Mouse (Mus musculus) forebrain, embryonic 14.5 days (tissue): Measurements from ENCODE around the gene Thoc7. TPM values are rescaled to one million over a fixed set of nuclear protein-coding genes. Genes with fewer than 3 reads are reported as not detected.

Experiments used
- ATAC-seq: fragments of 200-750 bp; cut with Nextera tagmentation; 2 replicates; pipeline ENCODE4 v1.8.0; 2017; ENCODE audit warnings: mild to moderate bottlenecking, moderate library complexity
- DNase-seq: peaks from one replicate; pipeline ENCODE4 v3.0.0-alpha.2; 2015; ENCODE audit warnings: low spot score
- H3K27ac ChIP-seq: fragments of 300-500 bp; sonication (generic); 2 replicates; pipeline ENCODE4 v1.5.1; 2014; ENCODE audit warnings: low read depth, mild to moderate bottlenecking, control low read depth, low read length, moderate library complexity
- H3K27me3 ChIP-seq: fragments of 300-500 bp; sonication (generic); replicated peaks from 2 replicates; pipeline ENCODE4 v1.6.1; 2014; ENCODE audit warnings: low read length, control low read depth, mixed read lengths; ENCODE audit not compliant: control insufficient read depth, insufficient read depth
- H3K36me3 ChIP-seq: fragments of 300-500 bp; sonication (generic); 2 replicates; pipeline ENCODE4 v1.6.1; 2014; ENCODE audit warnings: low read length, control low read depth; ENCODE audit not compliant: control insufficient read depth, insufficient read depth
- H3K4me1 ChIP-seq: fragments of 300-500 bp; sonication (generic); 2 replicates; pipeline ENCODE4 v1.6.1; 2014; ENCODE audit warnings: antibody characterized with exemption, low read length, control low read depth; ENCODE audit not compliant: control insufficient read depth, insufficient read depth
- H3K4me2 ChIP-seq: fragments of 300-500 bp; sonication (generic); 2 replicates; pipeline ENCODE4 v1.6.1; 2014; ENCODE audit warnings: mild to moderate bottlenecking, control low read depth, low read length
- H3K4me3 ChIP-seq: fragments of 300-500 bp; sonication (generic); 2 replicates; pipeline ENCODE4 v1.5.1; 2014; ENCODE audit warnings: low read depth, low read length, control low read depth
- H3K9ac ChIP-seq: fragments of 300-500 bp; sonication (generic); 2 replicates; pipeline ENCODE4 v1.6.1; 2014; ENCODE audit warnings: mild to moderate bottlenecking, low read length, control low read depth, moderate library complexity
- H3K9me3 ChIP-seq: fragments of 300-500 bp; sonication (generic); replicated peaks from 2 replicates; pipeline ENCODE4 v1.6.1; 2016; ENCODE audit warnings: low read length, control low read depth, mixed read lengths; ENCODE audit not compliant: control insufficient read depth
- WGBS: fragments of 180-500 bp; shearing (Covaris S2); extraction: QIAGEN DNeasy Blood & Tissue Kit; methylation state at CpG from one replicate; pipeline ENCODE4 v1.1.7; 2014; 5-methylcytosine and 5-hydroxymethylcytosine counted together
- polyA plus RNA-seq: library from polyadenylated mRNA; unstranded; fragments of >200 nt; fragmentation: Nextera tagmentation; extraction: Ambion mirVana; gene quantifications from 2 replicates; pipeline ENCODE4 v1.2.1, GENCODE M21; 2014

The Thoc7 gene
- polyA plus RNA-seq, 1 experiment from 2014 or later = 217 TPM

DNA sequence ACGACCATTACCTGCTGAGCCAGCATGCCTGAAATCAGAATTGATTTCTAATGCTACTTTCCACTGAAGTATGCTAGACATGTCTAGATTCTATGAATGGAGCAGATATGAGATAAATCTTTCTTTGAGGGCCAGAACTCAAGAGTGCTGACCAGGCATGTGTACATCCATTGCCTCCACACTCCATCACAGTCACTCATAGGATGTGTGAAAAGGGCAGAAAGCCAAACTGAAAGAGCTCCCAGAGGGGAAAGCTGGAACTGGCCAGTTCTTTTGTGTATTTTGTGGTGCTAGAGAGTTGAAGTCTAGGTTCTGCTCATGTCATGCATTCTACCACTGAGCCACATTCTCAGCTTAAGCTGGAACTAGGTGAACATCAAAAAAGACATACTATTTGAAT is 15.8 kb upstream of the Thoc7 start:
- 75% methylated on average over 1 of the region's 1 CpGs for WGBS
- Histone ChIP-seq H3K27ac (no peak overlapping the region), H3K36me3 (no peaks in the 10 kb centered on the region), H3K9ac (no peak overlapping the region), H3K4me3 (no peak overlapping the region), H3K27me3 (no peaks in the 10 kb centered on the region), H3K4me1 (no peaks in the 10 kb centered on the region), H3K4me2 (no peak overlapping the region), H3K9me3 (no peaks in the 10 kb centered on the region)
- DNase-seq = no peak
- no peak for ATAC-seq

- H3K27me3 ChIP-seq = no peaks in the 10 kb centered on the region
- peak; percentile 10; the same call in 1 of the 2 replicates for ATAC-seq
- H3K36me3 ChIP-seq = no peaks in the 10 kb centered on the region
- no peak overlapping the region for H3K27ac ChIP-seq
- DNase-seq = peak; percentile 40
- H3K9me3 ChIP-seq = no peaks in the 10 kb centered on the region
- no peak overlapping the region for H3K4me3 ChIP-seq
- no peak overlapping the region for H3K9ac ChIP-seq
- 35% methylated on average over 6 of the region's 6 CpGs for WGBS
- peaks cover 6% of the 10 kb centered on the region; the same call in 1 of the 2 replicates for H3K4me1 ChIP-seq
- no peak overlapping the region for H3K4me2 ChIP-seq
Observed at GRCm38 (mm10) chr14:13971644-13972234, 10.1 kb upstream of the Thoc7 start.

DNA sequence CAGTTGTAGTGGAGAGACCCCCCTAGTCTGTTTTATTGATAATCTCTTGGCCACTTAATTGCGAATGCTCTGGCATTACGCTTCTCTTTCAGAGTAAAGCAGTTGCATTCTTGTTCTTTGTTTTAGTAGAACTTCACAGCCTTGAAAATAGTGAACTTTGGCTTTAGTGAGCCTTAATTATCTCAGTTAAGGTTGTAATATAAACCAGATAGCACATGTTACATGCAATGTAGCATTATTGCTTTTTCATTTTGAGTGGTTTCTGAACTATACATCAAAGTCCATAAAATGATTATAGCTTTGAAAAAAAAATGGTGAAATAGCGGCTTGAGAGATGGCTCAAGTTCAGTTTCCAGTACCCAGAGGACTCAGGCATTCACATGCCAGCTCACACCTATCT is 8.9 kb upstream of the Thoc7 start:
- no peak overlapping the region for H3K9ac ChIP-seq
- H3K27ac ChIP-seq = no peak overlapping the region
- H3K4me3 ChIP-seq = no peak overlapping the region
- WGBS = 58% methylated on average over 3 of the region's 3 CpGs
- H3K4me1 ChIP-seq = peaks cover 6% of the 10 kb centered on the region; the same call in 1 of the 2 replicates
- no peaks in the 10 kb centered on the region for H3K36me3 ChIP-seq
- H3K27me3 ChIP-seq = no peaks in the 10 kb centered on the region
- no peak for ATAC-seq
- H3K4me2 ChIP-seq = no peak overlapping the region
- H3K9me3 ChIP-seq = no peaks in the 10 kb centered on the region
- no peak for DNase-seq

DNA sequence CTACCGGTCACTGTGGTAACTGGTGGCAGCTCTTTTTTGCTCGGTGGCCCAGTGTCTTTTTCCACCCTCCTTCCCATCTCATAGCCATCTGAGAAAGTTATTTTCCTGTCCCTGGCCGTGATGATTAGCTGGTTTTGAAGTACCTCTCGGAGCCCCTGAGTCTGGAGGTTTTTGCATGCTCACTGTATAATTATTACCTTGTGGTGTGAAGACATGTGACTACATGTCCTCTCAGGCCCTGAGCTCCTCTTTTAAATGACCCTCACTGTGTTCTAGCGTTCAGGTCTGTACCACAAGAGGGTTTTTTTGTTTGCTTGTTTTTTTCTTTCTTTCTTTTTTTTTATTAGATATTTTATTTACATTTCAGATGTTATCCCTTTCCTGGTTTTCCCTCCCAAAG is 6.8 kb upstream of the Thoc7 start:
- Histone ChIP-seq H3K27me3 (no peaks in the 10 kb centered on the region), H3K9me3 (no peaks in the 10 kb centered on the region), H3K4me1 (peaks cover 6% of the 10 kb centered on the region; the same call in 1 of the 2 replicates), H3K27ac (no peak overlapping the region), H3K4me3 (no peak overlapping the region), H3K36me3 (no peaks in the 10 kb centered on the region), H3K4me2 (no peak overlapping the region), H3K9ac (no peak overlapping the region)
- 92% methylated on average over 5 of the region's 5 CpGs for WGBS
- ATAC-seq = no peak
- DNase-seq = no peak

- Histone ChIP-seq H3K36me3 (no peaks in the 10 kb centered on the region), H3K4me1 (peaks cover 6% of the 10 kb centered on the region; the same call in 1 of the 2 replicates), H3K4me2 (no peak overlapping the region), H3K9me3 (no peaks in the 10 kb centered on the region), H3K27ac (no peak overlapping the region), H3K27me3 (no peaks in the 10 kb centered on the region), H3K4me3 (no peak overlapping the region), H3K9ac (no peak overlapping the region)
- ATAC-seq (no peak), DNase-seq (no peak)
- WGBS = 32% methylated on average over 1 of the region's 1 CpGs
Observed at GRCm38 (mm10) chr14:13967607-13968006, 6.0 kb upstream of the Thoc7 start.

GRCm38 (mm10) chr14:13963527-13963926 is 1.9 kb upstream of the Thoc7 start:
- DNase-seq = no peak
- Histone ChIP-seq H3K4me1 (peaks cover 8% of the 10 kb centered on the region; the same call in 1 of the 2 replicates), H3K9ac (no peak overlapping the region), H3K4me3 (no peak overlapping the region), H3K36me3 (no peaks in the 10 kb centered on the region), H3K27me3 (no peaks in the 10 kb centered on the region), H3K4me2 (no peak overlapping the region), H3K27ac (no peak overlapping the region), H3K9me3 (no peaks in the 10 kb centered on the region)
- 78% methylated on average over 1 of the region's 1 CpGs for WGBS
- ATAC-seq = no peak

DNA sequence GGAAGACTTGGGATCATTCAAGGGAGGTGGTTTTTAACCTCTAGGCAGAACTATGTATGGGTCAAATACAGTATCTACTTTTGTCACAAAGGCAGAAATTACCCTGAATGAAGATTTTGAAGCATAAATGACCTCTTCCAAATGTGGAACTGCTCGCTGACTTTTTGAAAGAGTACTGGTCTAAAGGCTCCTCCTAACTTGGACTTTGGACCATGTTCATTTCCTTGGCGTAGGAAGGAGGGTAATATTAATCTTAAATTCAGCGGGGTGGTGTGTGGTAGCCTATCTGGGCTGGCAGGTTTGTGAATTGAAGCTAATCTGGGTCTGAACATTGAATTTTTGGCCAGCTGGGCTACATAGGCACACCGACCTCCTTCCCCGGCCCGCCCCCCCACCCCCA is 824 bp upstream of the Thoc7 start:
- Histone ChIP-seq H3K27me3 (no peaks in the 10 kb centered on the region), H3K36me3 (no peaks in the 10 kb centered on the region), H3K27ac (no peak overlapping the region), H3K4me2 (no peak overlapping the region), H3K9me3 (no peaks in the 10 kb centered on the region), H3K9ac (no peak overlapping the region), H3K4me1 (peaks cover 8% of the 10 kb centered on the region; the same call in 1 of the 2 replicates), H3K4me3 (no peak overlapping the region)
- DNase-seq (no peak), ATAC-seq (no peak)
- WGBS = 89% methylated on average over 6 of the region's 6 CpGs

DNA sequence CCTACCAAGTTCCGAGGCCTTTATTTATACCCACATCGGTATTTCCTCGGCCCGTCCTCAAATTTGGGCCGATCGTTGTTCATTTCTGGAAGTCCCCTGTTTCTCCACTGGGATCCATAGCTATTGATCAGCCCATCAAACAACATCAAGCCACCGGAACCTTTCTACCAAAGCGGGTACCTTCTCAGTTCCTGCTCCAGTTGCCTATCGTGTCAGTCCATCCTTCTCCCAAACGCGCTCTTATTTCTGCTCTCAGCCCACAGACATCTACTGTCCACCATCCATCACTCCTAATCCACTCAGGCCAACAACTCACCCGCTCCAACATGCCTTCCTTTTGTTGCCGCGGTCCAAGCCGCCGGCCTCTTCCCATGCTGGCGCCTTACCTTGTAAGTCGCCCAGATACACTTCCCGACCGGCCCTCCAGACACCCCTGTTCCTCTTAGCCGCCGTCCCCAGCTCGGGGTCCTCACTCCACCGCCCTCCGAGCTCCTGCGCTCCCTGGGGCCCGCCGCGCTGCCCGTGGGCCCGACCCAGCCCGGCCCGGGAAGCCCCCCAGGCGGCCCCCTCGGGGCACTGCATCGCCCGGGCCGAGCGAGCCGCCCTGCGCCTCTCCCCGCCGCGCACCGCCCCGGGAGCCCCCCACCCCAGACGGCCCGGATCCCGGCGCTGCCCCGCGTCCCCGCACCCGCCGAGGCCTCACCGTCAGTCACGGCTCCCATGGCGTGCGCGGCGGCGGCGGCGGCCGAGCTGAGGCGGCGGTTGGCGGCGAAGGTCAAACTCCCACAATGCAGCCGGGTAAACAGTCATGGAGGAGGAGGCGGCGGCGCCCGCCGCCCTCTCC is 948 bp downstream of the Thoc7 start:
- DNase-seq = peak; percentile 72
- WGBS = under 1% methylated on average over 56 of the region's 75 CpGs
- Histone ChIP-seq H3K27me3 (no peaks in the 10 kb centered on the region), H3K9me3 (no peaks in the 10 kb centered on the region), H3K4me3 (peak overlapping the region; percentile 88), H3K4me2 (peak overlapping the region; percentile 64), H3K9ac (peak overlapping the region; percentile 98), H3K36me3 (peaks cover 2% of the 10 kb centered on the region; the same call in 1 of the 2 replicates), H3K4me1 (peaks cover 8% of the 10 kb centered on the region; the same call in 1 of the 2 replicates), H3K27ac (peak overlapping the region; percentile 90)
- peak; percentile 89 for ATAC-seq

- Histone ChIP-seq H3K9me3 (no peaks in the 10 kb centered on the region), H3K36me3 (peaks cover 9% of the 10 kb centered on the region; the same call in 1 of the 2 replicates), H3K27me3 (no peaks in the 10 kb centered on the region), H3K27ac (peak overlapping the region; percentile 90; the same call in 1 of the 2 replicates), H3K4me2 (peak overlapping the region; percentile 64), H3K4me1 (peaks cover 8% of the 10 kb centered on the region; the same call in 1 of the 2 replicates), H3K4me3 (peak overlapping the region; percentile 88), H3K9ac (peak overlapping the region; percentile 98)
- ATAC-seq = peak; percentile 51; the same call in 1 of the 2 replicates
- 1% methylated on average over 9 of the region's 9 CpGs for WGBS
- peak; percentile 46 for DNase-seq
Observed at GRCm38 (mm10) chr14:13960079-13960478, 1.6 kb downstream of the Thoc7 start.
